Mouse (Mus musculus) urinary bladder, postnatal 14 days (tissue): ENCODE measurements around the gene Arhgap1.
"Not testable (repeated sequence)": the region's sequence is repeated elsewhere in the genome, so short reads cannot be mapped to it uniquely, and the experiment has no call there.

Experiments
- DNase-seq: peaks from one replicate; pipeline ENCODE4 v3.0.0; 2021; ENCODE audit warnings: low spot score

The Arhgap1 gene

GRCm38 (mm10) chr2:91649553-91650359, at the start of gene Arhgap1, which contains the start of gene Zfp408:
Gene Arhgap1 (plus strand): TSS chr2:91649860.
Gene Zfp408 (minus strand): TSS chr2:91649791.
- DNase-seq = peak; percentile 98

GRCm38 (mm10) chr2:91600475-91600874, 49.2 kb upstream of the Arhgap1 start:
- DNase-seq = no peak

- DNase-seq = no peak
Observed at GRCm38 (mm10) chr2:91602389-91602788, 47.3 kb upstream of the Arhgap1 start.

GRCm38 (mm10) chr2:91609370-91609769, 40.3 kb upstream of the Arhgap1 start:
- not testable (repeated sequence) for DNase-seq

- DNase-seq = no peak
Observed at GRCm38 (mm10) chr2:91622356-91622755, 27.3 kb upstream of the Arhgap1 start.

GRCm38 (mm10) chr2:91623366-91623765, 26.3 kb upstream of the Arhgap1 start:
- DNase-seq = not testable (repeated sequence)

GRCm38 (mm10) chr2:91627486-91627885, 22.2 kb upstream of the Arhgap1 start:
- no peak for DNase-seq

- DNase-seq = no peak
Observed at GRCm38 (mm10) chr2:91628171-91628570, 21.5 kb upstream of the Arhgap1 start.

GRCm38 (mm10) chr2:91629682-91630081, 20.0 kb upstream of the Arhgap1 start:
- no peak for DNase-seq

- DNase-seq = no peak
Observed at GRCm38 (mm10) chr2:91630384-91630783, 19.3 kb upstream of the Arhgap1 start.

- no peak for DNase-seq
Observed at GRCm38 (mm10) chr2:91631826-91632225, 17.8 kb upstream of the Arhgap1 start.

- DNase-seq = no peak
Observed at GRCm38 (mm10) chr2:91632316-91632715, 17.3 kb upstream of the Arhgap1 start.

GRCm38 (mm10) chr2:91633334-91633977, 16.2 kb upstream of the Arhgap1 start:
- no peak for DNase-seq

GRCm38 (mm10) chr2:91634841-91635240, 14.8 kb upstream of the Arhgap1 start:
- no peak for DNase-seq

GRCm38 (mm10) chr2:91635486-91635885, 14.2 kb upstream of the Arhgap1 start:
- DNase-seq = no peak

GRCm38 (mm10) chr2:91636229-91636628, 13.4 kb upstream of the Arhgap1 start, which contains the start of gene F2:
Gene F2 (minus strand): TSS chr2:91636414.
- DNase-seq = no peak

- DNase-seq = no peak
Observed at GRCm38 (mm10) chr2:91636727-91637338, 12.8 kb upstream of the Arhgap1 start.

- DNase-seq = no peak
Observed at GRCm38 (mm10) chr2:91638931-91639330, 10.7 kb upstream of the Arhgap1 start.

- no peak for DNase-seq
Observed at GRCm38 (mm10) chr2:91642825-91643415, 6.7 kb upstream of the Arhgap1 start.

- DNase-seq = no peak
Observed at GRCm38 (mm10) chr2:91644021-91644420, 5.6 kb upstream of the Arhgap1 start.

- no peak for DNase-seq
Observed at GRCm38 (mm10) chr2:91645354-91645753, 4.3 kb upstream of the Arhgap1 start.

GRCm38 (mm10) chr2:91645811-91646210, 3.8 kb upstream of the Arhgap1 start:
- DNase-seq = no peak
